Mouse (Mus musculus) bone marrow macrophage, adult 2 months (primary cell): ENCODE data around the gene Sdhc. TPM values are rescaled to one million over a fixed set of nuclear protein-coding genes. Genes with fewer than 3 reads are reported as not detected.
A peak's percentile ranks its signal among the peaks of the same experiment; 100 is the strongest.
"Not testable (repeated sequence)": the region's sequence is repeated elsewhere in the genome, so short reads cannot be mapped to it uniquely, and the experiment has no call there.

Experiments used
- H3K27ac ChIP-seq: 2 replicates; pipeline ENCODE4 v1.5.1; 2012; ENCODE audit warnings: low read depth, low read length; ENCODE audit not compliant: insufficient read depth
- H3K4me1 ChIP-seq: 2 replicates; pipeline ENCODE4 v1.6.1; 2012; ENCODE audit warnings: low read length; ENCODE audit not compliant: control insufficient read depth, insufficient read depth
- H3K4me3 ChIP-seq: 2 replicates; pipeline ENCODE4 v1.5.1; 2012; ENCODE audit warnings: mild to moderate bottlenecking, low read length, moderate library complexity; ENCODE audit not compliant: insufficient read depth
- polyA plus RNA-seq: library from polyadenylated mRNA; stranded (reverse); fragments of >200 nt; gene quantifications from 2 replicates; pipeline ENCODE4 v1.2.4, GENCODE M21; 2012; ENCODE audit not compliant: missing spikeins, insufficient read depth, insufficient read length

Gene Sdhc
- polyA plus RNA-seq, 1 experiment = 205 TPM

DNA sequence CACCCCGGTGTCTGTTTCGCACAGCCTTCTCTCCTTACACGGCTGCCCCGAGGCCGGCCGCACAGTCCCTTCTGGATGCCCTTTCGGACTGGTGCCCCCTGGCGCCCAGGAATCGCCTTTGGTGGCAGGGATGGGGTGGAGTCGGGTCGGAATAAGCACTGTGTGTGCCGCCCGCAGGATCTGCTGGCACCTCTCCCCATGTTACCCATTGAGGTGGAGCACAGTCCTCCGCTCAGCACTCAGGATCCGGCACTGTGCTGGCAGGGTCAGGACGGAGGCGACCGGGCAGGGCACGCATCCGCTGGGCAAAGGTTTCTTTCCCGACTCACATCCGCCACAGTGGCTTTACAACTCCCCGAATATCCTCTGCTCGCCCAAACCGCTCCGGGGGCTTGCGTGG is 72.4 kb downstream of the Sdhc start:
- H3K27ac ChIP-seq, H3K4me1 ChIP-seq: not testable (repeated sequence)
- peak overlapping the region; percentile 17; the same call in 1 of the 2 replicates for H3K4me3 ChIP-seq

DNA sequence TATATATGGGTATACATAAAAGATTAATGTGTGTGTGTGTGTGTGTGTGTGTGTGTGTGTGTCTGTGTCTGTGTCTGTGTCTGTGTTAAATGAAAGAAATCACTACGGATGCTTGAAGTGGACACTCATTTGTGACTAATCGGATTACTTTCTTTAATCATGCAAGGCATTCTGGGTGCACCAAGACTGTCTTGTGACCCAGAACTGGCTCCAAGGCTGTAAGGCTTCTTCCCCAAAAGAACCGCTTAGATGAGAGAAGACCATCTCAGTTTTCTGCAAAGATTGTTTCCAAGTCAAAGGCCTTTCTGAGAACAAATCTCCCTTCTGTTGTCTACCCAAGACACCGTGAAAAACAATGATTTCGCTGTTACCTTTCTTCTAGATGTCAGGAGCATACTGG is 73.2 kb downstream of the Sdhc start:
- not testable (repeated sequence) for H3K4me3 ChIP-seq, H3K4me1 ChIP-seq, H3K27ac ChIP-seq

Other genes starting within 250 kb of the Sdhc start
- 0.63 TPM in 1 of 2 replicates, not detected in the other for gene Fcrlb, start 237.7 kb downstream of the Sdhc start, polyA plus RNA-seq
- 0.84 TPM in 1 of 2 replicates, not detected in the other for gene Fcrla, start 223.0 kb downstream of the Sdhc start, polyA plus RNA-seq
- gene Fcgr2b, start 174.1 kb downstream of the Sdhc start, polyA plus RNA-seq = 270 and 276 TPM in 2 replicates
- gene Fcgr4, start 131.7 kb downstream of the Sdhc start, polyA plus RNA-seq = 84.3 and 86.6 TPM in 2 replicates
- 1,121 and 1,154 TPM in 2 replicates for gene Fcgr3, start 85.7 kb downstream of the Sdhc start, polyA plus RNA-seq
- 4.5 and 5.7 TPM in 2 replicates for gene Cfap126, start 36.7 kb downstream of the Sdhc start, polyA plus RNA-seq
- 2.0 TPM in 1 of 2 replicates, not detected in the other for gene Mpz, start 108 bp upstream of the Sdhc start, polyA plus RNA-seq
- gene Pcp4l1, start 45.7 kb upstream of the Sdhc start, polyA plus RNA-seq = 120 and 145 TPM in 2 replicates
- not detected in 2 replicates for gene Nr1i3, start 63.4 kb upstream of the Sdhc start, polyA plus RNA-seq
- 25.8 and 27.3 TPM in 2 replicates for gene Tomm40l, start 71.9 kb upstream of the Sdhc start, polyA plus RNA-seq
- gene Apoa2, start 74.5 kb upstream of the Sdhc start, polyA plus RNA-seq = not detected in 2 replicates
- 3,398 and 3,733 TPM in 2 replicates for gene Fcer1g, start 83.8 kb upstream of the Sdhc start, polyA plus RNA-seq
- 0.21 TPM in 1 of 2 replicates, not detected in the other for gene Adamts4, start 99.8 kb upstream of the Sdhc start, polyA plus RNA-seq
- 122 and 131 TPM in 2 replicates for gene Ndufs2, start 100.8 kb upstream of the Sdhc start, polyA plus RNA-seq
- 40.4 and 46.1 TPM in 2 replicates for gene B4galt3, start 119.7 kb upstream of the Sdhc start, polyA plus RNA-seq
- gene Ppox, start 130.6 kb upstream of the Sdhc start, polyA plus RNA-seq = 28.1 and 38.1 TPM in 2 replicates
- 45.1 and 53.8 TPM in 2 replicates for gene Usp21, start 137.4 kb upstream of the Sdhc start, polyA plus RNA-seq
- gene Ufc1, start 144.4 kb upstream of the Sdhc start, polyA plus RNA-seq = 97.2 and 100 TPM in 2 replicates
- 34.3 and 43.5 TPM in 2 replicates for gene Dedd, start 178.5 kb upstream of the Sdhc start, polyA plus RNA-seq
- gene Nit1, start 195.0 kb upstream of the Sdhc start, polyA plus RNA-seq = 31.9 and 34.7 TPM in 2 replicates
- gene Pfdn2, start 195.1 kb upstream of the Sdhc start, polyA plus RNA-seq = 64.4 and 74.8 TPM in 2 replicates
- not detected in 2 replicates for gene Klhdc9, start 210.2 kb upstream of the Sdhc start, polyA plus RNA-seq
- gene Nectin4, start 219.5 kb upstream of the Sdhc start, polyA plus RNA-seq = 9.7 and 11.5 TPM in 2 replicates
- 178 and 182 TPM in 2 replicates for gene Arhgap30, start 238.4 kb upstream of the Sdhc start, polyA plus RNA-seq